In the genomic region with DNA sequence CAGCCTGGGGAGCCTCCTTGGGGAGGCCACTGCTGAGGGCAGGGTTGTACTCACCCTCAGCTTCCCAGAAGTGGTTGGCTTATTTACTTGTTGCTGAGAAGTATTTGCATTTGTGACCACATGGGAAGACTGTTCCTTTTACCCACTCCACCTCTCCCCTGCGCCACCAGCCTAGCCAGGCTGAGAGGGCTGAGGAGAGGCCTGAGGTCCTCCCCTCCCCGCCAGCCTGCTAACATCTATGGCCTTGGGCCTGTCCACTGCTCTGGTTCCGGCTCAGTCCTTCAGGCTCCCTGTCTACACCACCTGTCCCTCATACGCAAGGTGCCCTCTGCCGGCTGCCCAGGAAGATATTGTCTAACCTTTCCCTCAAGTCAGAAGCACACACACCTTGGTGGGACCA, we compare ENCODE assay signal across 19 mouse cellular contexts. TPM values are rescaled to one million over a fixed set of nuclear protein-coding genes. Genes with fewer than 3 reads are reported as not detected.
DNase-seq lines count a peak whose midpoint lies in the region; ATAC-seq and TF ChIP-seq lines count a peak whose summit lies in the region.
"Had no signal": no experiment of that assay in that cellular context is flagged by ENCODE, and none has a peak within 500 bp of the region (broad histone marks: within the 10 kb centered on the region; RNA-seq: fewer than 3 reads in every experiment).

No protein-coding gene starts in this region.

- no peak for TF ChIP-seq CTCF in heart, adult 2 months (IDR thresholded peaks at IDR 0.05)

- H3K4me3 ChIP-seq in heart, adult 2 months, result no peak overlapping the region
- H3K4me3 ChIP-seq in embryonic facial prominence, embryonic 13.5 days, result no peak overlapping the region
- H3K4me3 ChIP-seq: forebrain, embryonic 10.5 days; heart, embryonic 12.5 days; layer of hippocampus, adult 2 months; liver, embryonic 13.5 days; neural tube, embryonic 13.5 days had no signal

- WGBS in heart, adult 2 months, result 96% methylated on average over 5 of the region's 5 CpGs
- WGBS in embryonic facial prominence, embryonic 13.5 days, result 62% methylated on average over 5 of the region's 5 CpGs

- no peak for ATAC-seq in embryonic facial prominence, embryonic 13.5 days (ENCODE audit: insufficient number of reproducible peaks, insufficient read depth, low FRiP score, low TSS enrichment, low read depth)

- 0 out of 2 replicates have a peak, but pooled peaks cover 1% of the 10 kb centered on the region for H3K27me3 ChIP-seq in heart, adult 2 months (ENCODE audit: control insufficient read depth, insufficient read depth, low read length)
- H3K27me3 ChIP-seq in embryonic facial prominence, embryonic 13.5 days, result peaks cover 17% of the 10 kb centered on the region

- TF ChIP-seq EP300 in heart, adult 2 months (IDR thresholded peaks at IDR 0.05; ENCODE audit: insufficient read depth, low read depth, low read length), result no peak

- no peak for TF ChIP-seq POLR2A in heart, adult 2 months (IDR thresholded peaks at IDR 0.05; ENCODE audit: insufficient read depth, low read depth, low read length)

- DNase-seq in heart, adult 11 months, result peak; percentile 86
- DNase-seq in heart, adult 2 months, result no peak
- DNase-seq in lung, adult 18-20 months, result peak; percentile 80 to 87
- peak; percentile 75 for DNase-seq in lung, postnatal 36 days
- DNase-seq in adrenal gland, adult 18-20 months (ENCODE audit: low spot score in 2 of 2), result no peak
- no peak for DNase-seq in right cerebral cortex, adult 18-20 months
- DNase-seq: cerebellum, adult 11 months; embryo, embryonic 11 days; gastrocnemius, postnatal 25 days; heart, postnatal 36 days; liver, embryonic 13.5 days; thymus, postnatal 25 days had no signal

- H3K79me2 ChIP-seq in heart, adult 2 months (replicated peaks; ENCODE audit: control insufficient read depth, insufficient read depth, low read length), result no peaks in the 10 kb centered on the region

- H3K9ac ChIP-seq in heart, adult 2 months (ENCODE audit: low read depth, low read length), result no peak overlapping the region
- no peak overlapping the region for H3K9ac ChIP-seq in embryonic facial prominence, embryonic 13.5 days
- H3K9ac ChIP-seq: heart, embryonic 12.5 days; liver, embryonic 13.5 days; neural tube, embryonic 13.5 days had no signal

- H3K36me3 ChIP-seq in heart, adult 2 months (ENCODE audit: control insufficient read depth, insufficient read depth, low read length), result no peaks in the 10 kb centered on the region
- H3K36me3 ChIP-seq in embryonic facial prominence, embryonic 13.5 days, result peaks cover 35% of the 10 kb centered on the region

- H3K4me2 ChIP-seq in embryonic facial prominence, embryonic 13.5 days, result 0 out of 2 replicates have a peak overlapping the region, but pooled peaks have one; percentile 0
- H3K4me2 ChIP-seq: liver, embryonic 13.5 days; neural tube, embryonic 13.5 days had no signal

- H3K4me1 ChIP-seq in heart, adult 2 months (ENCODE audit: control insufficient read depth, insufficient read depth, low read length), result no peaks in the 10 kb centered on the region
- H3K4me1 ChIP-seq in embryonic facial prominence, embryonic 13.5 days, result peaks cover 39% of the 10 kb centered on the region

- no peaks in the 10 kb centered on the region for H3K9me3 ChIP-seq in embryonic facial prominence, embryonic 13.5 days
- H3K9me3 ChIP-seq: forebrain, embryonic 10.5 days; heart, embryonic 12.5 days; liver, embryonic 13.5 days; neural tube, embryonic 13.5 days had no signal

- intact Hi-C loops in heart, adult 2 months (cut with DNase I), result loop anchor here (5.0 kb wide), 1 partner anchor 33 kb away; no protein-coding TSS in a partner anchor

- no peak overlapping the region for H3K27ac ChIP-seq in heart, adult 2 months
- peak overlapping the region; percentile 99; the same call in 1 of the 2 replicates for H3K27ac ChIP-seq in embryonic facial prominence, embryonic 13.5 days
- H3K27ac ChIP-seq: forebrain, embryonic 10.5 days; layer of hippocampus, adult 2 months; liver, embryonic 13.5 days; neural tube, embryonic 13.5 days had no signal

RNA-seq across cellular contexts. Expression of gene Scarf2, which starts 1.4 kb away (rescaled TPM):
- total RNA-seq in heart, adult 2 months (2021), result 1 to 10 TPM; 4.1 to 5.2 TPM
- polyA plus RNA-seq in heart, adult 2 months (2012; rRNA removed), result 10.8 and 13.4 TPM in 2 replicates
- 30.9 and 39.0 TPM in 2 replicates for polyA plus RNA-seq in embryonic facial prominence, embryonic 13.5 days (2015; fragmentation: Nextera tagmentation; extraction: Ambion mirVana)
- total RNA-seq in adrenal gland, adult 18-20 months (2021), result 10 to 100 TPM in 1 of 2 experiments, 1 to 10 TPM in 1; 9.5 to 11.7 TPM

RNA-seq across cellular contexts. Expression of gene Klhl22, which starts 36.2 kb away (rescaled TPM):
- 10 to 100 TPM; 17.3 to 18.6 TPM for total RNA-seq in heart, adult 2 months (2021)
- 23.6 and 30.2 TPM in 2 replicates for polyA plus RNA-seq in heart, adult 2 months (2012; rRNA removed)
- 88.8 and 97.7 TPM in 2 replicates for polyA plus RNA-seq in embryonic facial prominence, embryonic 13.5 days (2015; fragmentation: Nextera tagmentation; extraction: Ambion mirVana)
- 10 to 100 TPM; 29.8 to 38.3 TPM for total RNA-seq in adrenal gland, adult 18-20 months (2021)

RNA-seq across cellular contexts. Expression of gene B830017H08Rik, which starts 37.3 kb away (rescaled TPM):
- not detected for total RNA-seq in heart, adult 2 months (2021)
- polyA plus RNA-seq in heart, adult 2 months (2012; rRNA removed), result not detected in 2 replicates
- polyA plus RNA-seq in embryonic facial prominence, embryonic 13.5 days (2015; fragmentation: Nextera tagmentation; extraction: Ambion mirVana), result 0.36 and 0.45 TPM in 2 replicates
- total RNA-seq in adrenal gland, adult 18-20 months (2021), result not detected
- total RNA-seq: gastrocnemius, postnatal 25 days; heart, postnatal 36 days had no signal
- polyA plus RNA-seq: forebrain, embryonic 10.5 days; heart, embryonic 12.5 days; kidney, embryonic 14.5 days; liver, embryonic 13.5 days; stomach, embryonic 16.5 days had no signal

RNA-seq across cellular contexts. Expression of gene Car15, which starts 42.5 kb away (rescaled TPM):
- total RNA-seq in heart, adult 2 months (2021), result 1 to 10 TPM; 1.6 to 2.9 TPM
- 4.6 and 5.2 TPM in 2 replicates for polyA plus RNA-seq in heart, adult 2 months (2012; rRNA removed)
- 2.2 and 3.0 TPM in 2 replicates for polyA plus RNA-seq in embryonic facial prominence, embryonic 13.5 days (2015; fragmentation: Nextera tagmentation; extraction: Ambion mirVana)
- 1 to 10 TPM; 1.8 to 2.2 TPM for total RNA-seq in adrenal gland, adult 18-20 months (2021)

Comparison
In these comparisons a context has a peak if more than half of its experiments do, and no peak if none do; other contexts are left out.
1. DNase-seq: peak in heart, adult 11 months (single experiment), lung, adult 18-20 months (2 of 2) and lung, postnatal 36 days (single experiment); none in heart, adult 2 months (0 of 2), adrenal gland, adult 18-20 months (0 of 2) and right cerebral cortex, adult 18-20 months (single experiment).